Mouse (Mus musculus): Measurements from ENCODE around the gene Cep152. TPM values are rescaled to one million over a fixed set of nuclear protein-coding genes. Genes with fewer than 3 reads are reported as not detected.
A peak's percentile ranks its signal among the peaks of the same experiment; 100 is the strongest.

The Cep152 gene
- total and polyA plus RNA-seq, 3 experiments, result 0.51 to 1.4 (median 1.4) TPM

DNA sequence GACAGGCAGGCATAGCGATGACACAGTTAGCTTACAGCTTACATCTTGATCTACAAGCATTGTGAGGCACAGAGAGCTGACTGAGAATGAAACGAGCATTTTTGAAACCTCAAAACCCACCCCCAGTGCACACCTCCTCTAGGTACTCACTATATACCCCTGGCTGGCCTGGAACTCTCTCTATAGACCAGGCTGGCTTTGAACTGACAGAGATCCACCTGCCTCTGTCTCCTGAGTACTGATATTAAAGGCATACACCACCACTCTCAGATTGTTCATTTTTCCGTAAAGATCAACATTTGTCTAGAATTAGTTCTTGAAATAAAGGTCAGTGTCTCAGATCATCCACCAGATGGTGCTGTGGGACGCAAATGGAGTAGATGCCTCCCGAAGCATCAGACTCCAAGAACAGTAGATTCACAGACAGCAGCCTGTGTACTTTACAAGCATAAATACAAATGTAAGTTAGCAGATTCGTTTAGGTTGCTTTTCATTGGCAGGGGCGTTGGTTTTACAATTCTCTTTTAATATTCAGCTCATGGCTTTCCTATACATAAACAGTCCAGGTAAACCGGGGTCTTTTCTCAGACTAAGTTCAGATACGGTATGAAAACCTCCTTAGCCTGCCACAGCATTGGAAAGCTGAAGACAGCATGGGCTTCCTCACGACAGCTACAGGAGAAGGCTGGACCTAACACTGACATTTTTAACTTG, 35.1 kb upstream of the Cep152 start:
- intact Hi-C loops (cut with DNase I), result loop anchor here (1.0 kb wide), 2 partner anchors 71 to 860 kb away; no protein-coding TSS in a partner anchor
- 10% methylated on average over 10 of the region's 10 CpGs for WGBS
- Histone ChIP-seq H3K9ac (ENCODE audit: low read depth, low read length) (no peak overlapping the region), H3K4me1 (ENCODE audit: control insufficient read depth, insufficient read depth, low read length) (peaks cover 2% of the 10 kb centered on the region; the same call in 1 of the 2 replicates), H3K36me3 (ENCODE audit: control insufficient read depth, insufficient read depth, low read length) (no peaks in the 10 kb centered on the region), H3K4me3 (no peak overlapping the region), H3K27me3 (ENCODE audit: control insufficient read depth, insufficient read depth, low read length) (no peaks in the 10 kb centered on the region), H3K27ac (no peak overlapping the region), H3K79me2 (replicated peaks; ENCODE audit: control insufficient read depth, insufficient read depth, low read length) (no peaks in the 10 kb centered on the region)
- no peak for TF ChIP-seq POLR2A (IDR thresholded peaks at IDR 0.05; ENCODE audit: insufficient read depth, low read depth, low read length)
- peak; percentile 93 for TF ChIP-seq CTCF (IDR thresholded peaks at IDR 0.05)
- TF ChIP-seq EP300 (IDR thresholded peaks at IDR 0.05; ENCODE audit: insufficient read depth, low read depth, low read length), result peak; percentile 71; the same call in 1 of the 2 replicates
- DNase-seq, result peak; percentile 60

DNA sequence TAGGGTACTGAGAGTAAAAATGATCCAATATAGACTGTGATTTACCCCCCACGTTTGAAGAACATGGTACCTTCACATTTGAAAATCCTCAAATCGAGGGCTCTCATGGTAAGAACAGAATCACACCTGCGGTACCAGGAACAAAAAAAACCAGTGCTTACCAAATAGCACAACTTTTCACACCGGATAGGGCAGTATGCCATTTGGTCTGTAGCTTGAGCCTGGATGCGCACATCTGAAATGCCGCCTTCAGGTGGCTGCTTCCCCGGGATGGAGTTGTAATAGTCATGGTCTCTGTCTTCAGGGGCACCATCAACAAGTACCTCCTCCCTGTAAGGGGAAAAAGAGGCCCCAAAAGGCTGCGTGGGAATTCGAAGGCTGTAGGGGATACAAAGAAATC, 30.5 kb upstream of the Cep152 start:
- intact Hi-C loops (cut with DNase I), result no loop called here

DNA sequence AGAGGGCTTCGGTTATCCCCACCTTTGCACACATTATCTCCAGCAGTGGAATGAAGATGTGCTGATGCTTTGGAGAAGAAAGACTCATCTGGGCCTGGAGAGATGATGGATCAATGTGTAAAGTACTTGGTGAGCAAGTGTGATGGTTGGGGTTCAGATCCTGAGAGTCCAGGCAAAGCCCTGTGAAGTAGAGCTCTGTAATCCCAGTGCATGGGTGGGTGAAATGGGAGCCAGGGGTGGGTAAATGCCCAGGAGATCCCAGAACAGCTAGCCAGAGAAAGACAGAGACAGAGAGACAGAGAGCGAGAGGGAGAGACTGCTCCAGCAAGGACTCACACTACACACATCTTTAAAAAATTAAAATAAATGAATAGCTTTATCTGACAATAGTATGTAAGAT, 28.4 kb upstream of the Cep152 start:
- Histone ChIP-seq H3K4me3 (no peak overlapping the region), H3K27ac (no peak overlapping the region), H3K79me2 (replicated peaks; ENCODE audit: control insufficient read depth, insufficient read depth, low read length) (no peaks in the 10 kb centered on the region), H3K36me3 (ENCODE audit: control insufficient read depth, insufficient read depth, low read length) (no peaks in the 10 kb centered on the region), H3K27me3 (ENCODE audit: control insufficient read depth, insufficient read depth, low read length) (no peaks in the 10 kb centered on the region), H3K9ac (ENCODE audit: low read depth, low read length) (no peak overlapping the region), H3K4me1 (ENCODE audit: control insufficient read depth, insufficient read depth, low read length) (no peaks in the 10 kb centered on the region)
- WGBS, result 88% methylated on average over 2 of the region's 2 CpGs
- no peak for TF ChIP-seq EP300 (IDR thresholded peaks at IDR 0.05; ENCODE audit: insufficient read depth, low read depth, low read length)
- TF ChIP-seq POLR2A (IDR thresholded peaks at IDR 0.05; ENCODE audit: insufficient read depth, low read depth, low read length), result no peak
- no peak for TF ChIP-seq CTCF (IDR thresholded peaks at IDR 0.05)
- intact Hi-C loops (cut with DNase I), result no loop called here
- DNase-seq, result no peak

More for the DNA sequence above, 30.5 kb upstream of the Cep152 start:
- DNase-seq, result no peak
- TF ChIP-seq POLR2A (IDR thresholded peaks at IDR 0.05; ENCODE audit: insufficient read depth, low read depth, low read length) (no peak), EP300 (IDR thresholded peaks at IDR 0.05; ENCODE audit: insufficient read depth, low read depth, low read length) (no peak), CTCF (IDR thresholded peaks at IDR 0.05) (no peak)
- no peaks in the 10 kb centered on the region for H3K36me3 ChIP-seq (ENCODE audit: control insufficient read depth, insufficient read depth, low read length)
- H3K9ac ChIP-seq (ENCODE audit: low read depth, low read length), result no peak overlapping the region
- peaks cover under 1% of the 10 kb centered on the region; the same call in 1 of the 2 replicates for H3K4me1 ChIP-seq (ENCODE audit: control insufficient read depth, insufficient read depth, low read length)
- no peaks in the 10 kb centered on the region for H3K79me2 ChIP-seq (replicated peaks; ENCODE audit: control insufficient read depth, insufficient read depth, low read length)
- no peak overlapping the region for H3K4me3 ChIP-seq
- no peaks in the 10 kb centered on the region for H3K27me3 ChIP-seq (ENCODE audit: control insufficient read depth, insufficient read depth, low read length)
- WGBS, result 89% methylated on average over 9 of the region's 9 CpGs
- no peak overlapping the region for H3K27ac ChIP-seq

DNA sequence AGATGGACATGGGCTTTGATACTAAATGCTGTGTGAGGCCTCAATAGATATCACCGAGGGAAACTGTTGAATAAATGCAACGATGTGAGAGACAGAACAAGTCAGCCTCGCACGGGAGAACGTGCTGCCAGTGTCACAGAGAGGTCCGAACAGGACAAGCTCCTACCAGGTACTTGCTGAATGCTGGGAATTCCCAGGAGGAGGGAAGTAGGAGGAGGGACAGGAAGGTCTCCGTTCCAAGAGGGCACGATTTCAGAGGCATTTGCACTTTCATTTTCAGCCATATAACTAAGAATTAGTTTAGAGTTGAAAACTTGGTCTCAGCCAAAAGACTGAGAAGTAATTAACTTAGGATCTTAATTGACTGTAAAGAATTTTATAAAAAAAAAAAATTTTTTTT, 26.6 kb upstream of the Cep152 start:
- 44% methylated on average over 8 of the region's 8 CpGs for WGBS
- Histone ChIP-seq H3K27me3 (ENCODE audit: control insufficient read depth, insufficient read depth, low read length) (no peaks in the 10 kb centered on the region), H3K4me3 (no peak overlapping the region; the same call in 1 of the 2 replicates), H3K36me3 (ENCODE audit: control insufficient read depth, insufficient read depth, low read length) (no peaks in the 10 kb centered on the region), H3K79me2 (replicated peaks; ENCODE audit: control insufficient read depth, insufficient read depth, low read length) (no peaks in the 10 kb centered on the region), H3K9ac (ENCODE audit: low read depth, low read length) (no peak overlapping the region), H3K4me1 (ENCODE audit: control insufficient read depth, insufficient read depth, low read length) (no peaks in the 10 kb centered on the region), H3K27ac (peak overlapping the region; percentile 47)
- intact Hi-C loops (cut with DNase I), result no loop called here
- DNase-seq, result peak in 1 of 2 experiments; percentile 26
- 0 out of 2 replicates have a peak, but pooled peaks have one; percentile 27 for TF ChIP-seq EP300 (IDR thresholded peaks at IDR 0.05; ENCODE audit: insufficient read depth, low read depth, low read length)
- TF ChIP-seq POLR2A (IDR thresholded peaks at IDR 0.05; ENCODE audit: insufficient read depth, low read depth, low read length), result no peak
- no peak for TF ChIP-seq CTCF (IDR thresholded peaks at IDR 0.05)

DNA sequence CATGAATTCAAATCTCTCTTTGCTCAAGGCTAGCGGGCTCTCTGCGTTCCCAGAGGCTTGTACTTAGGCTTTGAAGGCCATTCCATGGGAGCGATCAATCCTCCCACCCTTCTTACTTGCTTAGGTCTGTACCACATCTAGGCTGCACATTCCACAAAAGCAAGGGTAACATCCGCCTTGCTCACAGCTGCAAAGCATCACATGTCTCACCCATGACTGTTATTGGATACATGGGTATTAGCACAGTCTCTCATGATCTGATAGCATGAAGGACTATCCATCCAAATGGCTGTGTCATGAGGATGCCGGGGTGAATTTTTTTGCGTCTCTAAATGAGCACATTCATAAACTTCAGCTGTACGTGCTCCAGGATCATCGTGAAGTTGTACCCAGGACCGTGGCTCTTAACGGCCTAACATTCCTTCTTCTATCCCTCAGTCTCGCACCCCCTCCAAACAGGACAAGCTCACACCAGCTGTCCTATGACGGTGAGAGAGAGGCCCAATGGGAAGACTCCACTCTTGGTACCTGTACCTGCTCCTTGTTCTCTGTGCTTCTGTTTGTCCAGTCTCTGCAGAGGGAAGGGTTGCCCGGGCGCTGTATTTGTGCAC, 25.9 kb upstream of the Cep152 start:
- Histone ChIP-seq H3K4me3 (no peak overlapping the region), H3K27ac (no peak overlapping the region), H3K9ac (ENCODE audit: low read depth, low read length) (no peak overlapping the region), H3K36me3 (ENCODE audit: control insufficient read depth, insufficient read depth, low read length) (no peaks in the 10 kb centered on the region), H3K79me2 (replicated peaks; ENCODE audit: control insufficient read depth, insufficient read depth, low read length) (no peaks in the 10 kb centered on the region), H3K4me1 (ENCODE audit: control insufficient read depth, insufficient read depth, low read length) (no peaks in the 10 kb centered on the region), H3K27me3 (ENCODE audit: control insufficient read depth, insufficient read depth, low read length) (no peaks in the 10 kb centered on the region)
- intact Hi-C loops (cut with DNase I), result no loop called here
- no peak for DNase-seq
- 92% methylated on average over 14 of the region's 14 CpGs for WGBS
- TF ChIP-seq EP300 (IDR thresholded peaks at IDR 0.05; ENCODE audit: insufficient read depth, low read depth, low read length), result no peak
- TF ChIP-seq POLR2A (IDR thresholded peaks at IDR 0.05; ENCODE audit: insufficient read depth, low read depth, low read length), result no peak
- TF ChIP-seq CTCF (IDR thresholded peaks at IDR 0.05), result no peak

DNA sequence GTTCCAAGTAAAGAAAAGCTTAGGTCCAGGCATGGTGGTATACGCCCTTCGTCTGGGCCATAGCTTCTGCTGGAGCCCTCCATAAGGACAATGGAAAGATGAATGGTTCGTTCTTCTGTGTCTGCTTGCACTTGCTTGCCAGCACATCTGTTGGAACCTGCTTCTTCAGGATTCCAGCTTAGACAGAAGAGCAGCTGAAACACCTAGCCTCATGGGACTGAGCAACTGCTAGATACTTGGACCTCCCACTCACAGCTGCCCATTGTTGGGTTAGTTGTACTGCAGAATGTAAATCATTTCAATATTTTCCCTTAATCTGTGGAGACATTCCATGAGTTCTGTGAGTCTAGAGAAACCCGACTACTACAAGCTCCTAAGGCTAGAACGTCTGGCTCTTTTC, 25.1 kb upstream of the Cep152 start:
- no peak for TF ChIP-seq EP300 (IDR thresholded peaks at IDR 0.05; ENCODE audit: insufficient read depth, low read depth, low read length)
- no peak for TF ChIP-seq CTCF (IDR thresholded peaks at IDR 0.05)
- TF ChIP-seq POLR2A (IDR thresholded peaks at IDR 0.05; ENCODE audit: insufficient read depth, low read depth, low read length), result no peak

More for the DNA sequence above, 25.1 kb upstream of the Cep152 start:
- Histone ChIP-seq H3K4me3 (no peak overlapping the region), H3K27ac (no peak overlapping the region), H3K36me3 (ENCODE audit: control insufficient read depth, insufficient read depth, low read length) (no peaks in the 10 kb centered on the region), H3K9ac (ENCODE audit: low read depth, low read length) (no peak overlapping the region), H3K79me2 (replicated peaks; ENCODE audit: control insufficient read depth, insufficient read depth, low read length) (no peaks in the 10 kb centered on the region), H3K4me1 (ENCODE audit: control insufficient read depth, insufficient read depth, low read length) (no peaks in the 10 kb centered on the region), H3K27me3 (ENCODE audit: control insufficient read depth, insufficient read depth, low read length) (no peaks in the 10 kb centered on the region)
- intact Hi-C loops (cut with DNase I), result no loop called here
- 87% methylated on average over 5 of the region's 5 CpGs for WGBS
- DNase-seq, result no peak
